Mouse (Mus musculus) spleen, adult 2 months (tissue): ENCODE data around the gene Tapt1. TPM values are rescaled to one million over a fixed set of nuclear protein-coding genes. Genes with fewer than 3 reads are reported as not detected.

ENCODE experiments used
- DNase-seq, 2 experiments: peaks; one replicate each; pipeline versions ENCODE4 v3.0.0 to v3.0.0-alpha.2; 2012 to 2021; ENCODE audit warnings: low spot score in 2 of 2, low read depth in 1 of 2
- H3K27ac ChIP-seq: fragments of 200-500 bp; 2 replicates; pipeline ENCODE4 v1.5.1; 2012; ENCODE audit warnings: low read length, inconsistent platforms; ENCODE audit not compliant: insufficient read depth
- H3K27me3 ChIP-seq: fragments of 200-500 bp; 2 replicates; pipeline ENCODE4 v1.6.1; 2012; ENCODE audit warnings: mild to moderate bottlenecking, moderate library complexity, low read length, inconsistent platforms; ENCODE audit not compliant: control insufficient read depth, insufficient read depth
- H3K36me3 ChIP-seq: fragments of 200-500 bp; 2 replicates; pipeline ENCODE4 v1.6.1; 2012; ENCODE audit warnings: mild to moderate bottlenecking, low read length, inconsistent platforms; ENCODE audit not compliant: control insufficient read depth, insufficient read depth
- H3K4me1 ChIP-seq: fragments of 200-500 bp; 2 replicates; pipeline ENCODE4 v1.6.1; 2011; ENCODE audit warnings: inconsistent platforms; ENCODE audit not compliant: control insufficient read depth, insufficient read depth, insufficient read length
- H3K4me3 ChIP-seq: fragments of 200-500 bp; 2 replicates; pipeline ENCODE4 v1.5.1; 2011; ENCODE audit warnings: mild to moderate bottlenecking, inconsistent platforms; ENCODE audit not compliant: insufficient read depth, insufficient read length; ENCODE audit errors: extremely low read depth
- CTCF ChIP-seq: fragments of 200-500 bp; IDR thresholded peaks from 2 replicates; pipeline ENCODE4 v1.5.1; 2011; ENCODE audit warnings: mild to moderate bottlenecking, inconsistent platforms; ENCODE audit not compliant: insufficient read depth, insufficient read length, insufficient replicate concordance; ENCODE audit errors: extremely low read depth
- POLR2A ChIP-seq: fragments of 200-500 bp; IDR thresholded peaks from 2 replicates; pipeline ENCODE4 v1.6.1; 2011; ENCODE audit warnings: low read depth, low read length, inconsistent platforms
- WGBS: fragments of 180-500 bp; shearing (Covaris S2); methylation state at CpG from one replicate; pipeline ENCODE4 v1.1.7; 2018; 5-methylcytosine and 5-hydroxymethylcytosine counted together
- polyA plus RNA-seq: library from polyadenylated mRNA; depleted of rRNA; stranded (reverse); fragments of >200 nt; gene quantifications from 2 replicates; pipeline ENCODE4 v1.2.3, GENCODE M21; 2012

Tapt1 gene
- polyA plus RNA-seq, 1 experiment = 22.2 TPM

- DNase-seq = no peak
- H3K27ac ChIP-seq = no peak overlapping the region
- H3K27me3 ChIP-seq = no peaks in the 10 kb centered on the region
- H3K36me3 ChIP-seq = peaks cover 2% of the 10 kb centered on the region; the same call in 1 of the 2 replicates
- H3K4me3 ChIP-seq = no peak overlapping the region
- H3K4me1 ChIP-seq = peaks cover 19% of the 10 kb centered on the region
- no peak for TF ChIP-seq CTCF
- no peak for TF ChIP-seq POLR2A
- WGBS = 72% methylated on average over 2 of the region's 2 CpGs
Measured at GRCm38 (mm10) chr5:44214025-44214424, 12.4 kb downstream of the Tapt1 start.

GRCm38 (mm10) chr5:44213391-44213790 is 13.0 kb downstream of the Tapt1 start:
- Histone ChIP-seq H3K27me3 (no peaks in the 10 kb centered on the region), H3K27ac (no peak overlapping the region), H3K36me3 (peaks cover 3% of the 10 kb centered on the region), H3K4me1 (peaks cover 15% of the 10 kb centered on the region), H3K4me3 (no peak overlapping the region)
- 87% methylated on average over 5 of the region's 5 CpGs for WGBS
- TF ChIP-seq POLR2A = no peak
- no peak for TF ChIP-seq CTCF
- no peak for DNase-seq

GRCm38 (mm10) chr5:44211818-44212465 is 14.5 kb downstream of the Tapt1 start:
- 47% methylated on average over 6 of the region's 6 CpGs for WGBS
- Histone ChIP-seq H3K27me3 (no peaks in the 10 kb centered on the region), H3K36me3 (peaks cover 6% of the 10 kb centered on the region), H3K4me1 (peaks cover 7% of the 10 kb centered on the region), H3K4me3 (no peak overlapping the region), H3K27ac (no peak overlapping the region)
- TF ChIP-seq POLR2A (no peak), CTCF (no peak)
- DNase-seq = no peak

- Histone ChIP-seq H3K4me3 (no peak overlapping the region), H3K36me3 (peaks cover 8% of the 10 kb centered on the region), H3K4me1 (peaks cover 2% of the 10 kb centered on the region), H3K27ac (no peak overlapping the region), H3K27me3 (no peaks in the 10 kb centered on the region)
- no peak for DNase-seq
- 92% methylated on average over 4 of the region's 4 CpGs for WGBS
- TF ChIP-seq POLR2A (no peak), CTCF (no peak)
Measured at GRCm38 (mm10) chr5:44207286-44207685, 19.1 kb downstream of the Tapt1 start.

DNA sequence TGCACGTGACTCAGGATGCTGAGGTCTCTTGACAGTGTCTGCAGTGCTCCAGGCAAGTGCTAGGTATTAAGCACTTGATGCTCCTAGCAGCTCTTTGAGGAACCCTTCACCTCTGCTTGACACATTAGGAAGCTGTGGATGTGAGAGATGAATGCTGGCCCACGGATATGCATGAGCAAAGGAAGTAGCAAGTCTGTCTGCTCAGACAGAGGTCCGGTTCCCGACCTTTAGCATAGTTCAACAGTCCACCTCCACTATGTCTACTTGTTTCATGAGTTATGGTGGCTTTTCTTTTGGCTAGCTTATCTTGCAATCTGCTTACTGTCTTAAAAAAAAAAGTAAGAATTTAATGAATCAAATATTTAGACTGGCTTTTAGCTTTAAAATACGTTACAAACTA is 19.8 kb downstream of the Tapt1 start:
- 68% methylated on average over 5 of the region's 5 CpGs for WGBS
- TF ChIP-seq POLR2A = no peak
- no peak for TF ChIP-seq CTCF
- DNase-seq = no peak
- Histone ChIP-seq H3K36me3 (peaks cover 8% of the 10 kb centered on the region), H3K4me3 (no peak overlapping the region), H3K27me3 (no peaks in the 10 kb centered on the region), H3K27ac (no peak overlapping the region), H3K4me1 (no peaks in the 10 kb centered on the region; the same call in 1 of the 2 replicates)

GRCm38 (mm10) chr5:44203410-44203809 is 23.0 kb downstream of the Tapt1 start:
- H3K27me3 ChIP-seq = no peaks in the 10 kb centered on the region
- no peaks in the 10 kb centered on the region for H3K4me1 ChIP-seq
- 78% methylated on average over 1 of the region's 1 CpGs for WGBS
- DNase-seq = no peak
- TF ChIP-seq POLR2A (no peak), CTCF (no peak)
- no peak overlapping the region for H3K4me3 ChIP-seq
- H3K36me3 ChIP-seq = peaks cover 6% of the 10 kb centered on the region; the same call in 1 of the 2 replicates
- H3K27ac ChIP-seq = no peak overlapping the region; the same call in 1 of the 2 replicates

- no peak for DNase-seq
- H3K4me3 ChIP-seq = no peak overlapping the region
- TF ChIP-seq POLR2A (no peak), CTCF (no peak)
- H3K27me3 ChIP-seq = no peaks in the 10 kb centered on the region
- no peak overlapping the region for H3K27ac ChIP-seq
- H3K36me3 ChIP-seq = peaks cover 3% of the 10 kb centered on the region; the same call in 1 of the 2 replicates
- no peaks in the 10 kb centered on the region for H3K4me1 ChIP-seq
Measured at GRCm38 (mm10) chr5:44201665-44202064, 24.8 kb downstream of the Tapt1 start.
